Mouse (Mus musculus) testis, adult 2 months (tissue): ENCODE measurements around the gene Dock2. TPM values are rescaled to one million over a fixed set of nuclear protein-coding genes. Genes with fewer than 3 reads are reported as not detected.

Experiments used
- H3K27ac ChIP-seq: fragments of 200-500 bp; 2 replicates; pipeline ENCODE4 v1.5.1; 2012; ENCODE audit warnings: low read depth, low read length; ENCODE audit not compliant: control insufficient read depth, insufficient read depth
- H3K27me3 ChIP-seq: fragments of 200-500 bp; 2 replicates; pipeline ENCODE4 v1.6.1; 2012; ENCODE audit warnings: mild to moderate bottlenecking, low read length, moderate library complexity; ENCODE audit not compliant: control insufficient read depth, insufficient read depth
- H3K36me3 ChIP-seq: fragments of 200-500 bp; 2 replicates; pipeline ENCODE4 v1.6.1; 2012; ENCODE audit warnings: mild to moderate bottlenecking, low read length; ENCODE audit not compliant: control insufficient read depth, insufficient read depth
- H3K4me1 ChIP-seq: fragments of 200-500 bp; 2 replicates; pipeline ENCODE4 v1.6.1; 2012; ENCODE audit warnings: low read length; ENCODE audit not compliant: control insufficient read depth, insufficient read depth
- H3K4me3 ChIP-seq: fragments of 200-500 bp; 2 replicates; pipeline ENCODE4 v1.5.1; 2012; ENCODE audit warnings: low read depth, mild to moderate bottlenecking, low read length, moderate library complexity, mixed read lengths; ENCODE audit not compliant: control insufficient read depth
- CTCF ChIP-seq: fragments of 200-500 bp; IDR thresholded peaks from 2 replicates; pipeline ENCODE4 v1.5.1; 2012; ENCODE audit warnings: low read depth, mild to moderate bottlenecking, inconsistent platforms, low read length, moderate library complexity; ENCODE audit not compliant: control insufficient read depth, insufficient read depth, insufficient replicate concordance
- POLR2A ChIP-seq: fragments of 200-500 bp; IDR thresholded peaks from 2 replicates; pipeline ENCODE4 v1.6.1; 2012; ENCODE audit warnings: low read depth, mild to moderate bottlenecking, inconsistent platforms, low read length, moderate library complexity; ENCODE audit not compliant: control insufficient read depth
- polyA plus RNA-seq: library from polyadenylated mRNA; depleted of rRNA; stranded (reverse); fragments of >200 nt; gene quantifications from 2 replicates; pipeline ENCODE4 v1.2.3, GENCODE M21; 2012

The Dock2 gene
- polyA plus RNA-seq, 1 experiment, result 1.7 TPM

GRCm38 (mm10) chr11:34308731-34309130 lies 475.0 kb downstream of the Dock2 start:
- no peaks in the 10 kb centered on the region for H3K27me3 ChIP-seq
- TF ChIP-seq CTCF, result no peak
- no peak for TF ChIP-seq POLR2A
- no peaks in the 10 kb centered on the region for H3K4me1 ChIP-seq
- no peak overlapping the region for H3K4me3 ChIP-seq
- H3K27ac ChIP-seq, result no peak overlapping the region
- no peaks in the 10 kb centered on the region for H3K36me3 ChIP-seq

GRCm38 (mm10) chr11:34306231-34306630 lies 477.5 kb downstream of the Dock2 start:
- TF ChIP-seq POLR2A (no peak), CTCF (no peak)
- no peaks in the 10 kb centered on the region for H3K27me3 ChIP-seq
- H3K27ac ChIP-seq, result no peak overlapping the region
- H3K36me3 ChIP-seq, result no peaks in the 10 kb centered on the region
- no peak overlapping the region for H3K4me3 ChIP-seq
- H3K4me1 ChIP-seq, result no peaks in the 10 kb centered on the region

GRCm38 (mm10) chr11:34300064-34300463 lies 483.6 kb downstream of the Dock2 start:
- no peaks in the 10 kb centered on the region for H3K27me3 ChIP-seq

GRCm38 (mm10) chr11:34299550-34299949 lies 484.1 kb downstream of the Dock2 start:
- TF ChIP-seq CTCF (no peak), POLR2A (no peak)
- Histone ChIP-seq H3K27ac (peak overlapping the region; percentile 63), H3K36me3 (no peaks in the 10 kb centered on the region), H3K4me1 (peaks cover 5% of the 10 kb centered on the region), H3K27me3 (no peaks in the 10 kb centered on the region), H3K4me3 (peak overlapping the region; percentile 79)

More at GRCm38 (mm10) chr11:34300064-34300463, 483.6 kb downstream of the Dock2 start:
- TF ChIP-seq POLR2A, result no peak
- TF ChIP-seq CTCF, result no peak
- H3K4me1 ChIP-seq, result peaks cover 5% of the 10 kb centered on the region
- no peaks in the 10 kb centered on the region for H3K36me3 ChIP-seq
- peak overlapping the region; percentile 63; the same call in 1 of the 2 replicates for H3K27ac ChIP-seq
- H3K4me3 ChIP-seq, result peak overlapping the region; percentile 79

GRCm38 (mm10) chr11:34297698-34298378 lies 485.9 kb downstream of the Dock2 start:
- H3K27me3 ChIP-seq, result no peaks in the 10 kb centered on the region
- H3K4me3 ChIP-seq, result no peak overlapping the region
- no peak overlapping the region for H3K27ac ChIP-seq
- peaks cover 5% of the 10 kb centered on the region for H3K4me1 ChIP-seq
- no peaks in the 10 kb centered on the region for H3K36me3 ChIP-seq
- TF ChIP-seq CTCF (no peak), POLR2A (no peak)

GRCm38 (mm10) chr11:34291304-34291703 lies 492.4 kb downstream of the Dock2 start:
- no peak for TF ChIP-seq CTCF
- TF ChIP-seq POLR2A, result no peak

GRCm38 (mm10) chr11:34290708-34291107 lies 493.0 kb downstream of the Dock2 start:
- TF ChIP-seq POLR2A (no peak), CTCF (no peak)
- H3K27ac ChIP-seq, result no peak overlapping the region
- H3K4me3 ChIP-seq, result no peak overlapping the region
- H3K36me3 ChIP-seq, result no peaks in the 10 kb centered on the region
- no peaks in the 10 kb centered on the region for H3K27me3 ChIP-seq
- H3K4me1 ChIP-seq, result no peaks in the 10 kb centered on the region

More at GRCm38 (mm10) chr11:34291304-34291703, 492.4 kb downstream of the Dock2 start:
- Histone ChIP-seq H3K4me3 (no peak overlapping the region), H3K36me3 (no peaks in the 10 kb centered on the region), H3K27me3 (no peaks in the 10 kb centered on the region), H3K4me1 (no peaks in the 10 kb centered on the region), H3K27ac (no peak overlapping the region)
